Mouse (Mus musculus): ENCODE data around the gene Nhsl2.

DNA sequence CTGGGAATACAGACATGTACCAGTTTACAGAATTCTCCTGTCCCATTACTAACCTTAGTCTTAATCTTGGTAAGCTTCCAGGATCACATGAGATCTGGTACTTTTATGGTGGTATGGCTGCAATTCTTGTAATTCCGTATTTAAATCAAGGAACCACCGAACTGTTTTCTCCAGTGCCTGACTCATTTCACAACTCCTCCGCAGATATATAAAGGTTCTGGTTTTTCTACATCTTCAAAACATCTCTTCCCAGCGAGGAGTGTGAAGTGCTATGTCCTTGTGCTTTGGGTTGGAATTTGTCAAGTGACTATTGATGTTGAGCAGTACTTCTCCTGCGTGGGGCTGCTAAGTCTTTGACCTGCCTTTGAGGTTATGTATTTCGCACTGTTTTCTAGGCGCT lies 44.6 kb downstream of the Nhsl2 start:
- TF ChIP-seq CTCF (IDR thresholded peaks at IDR 0.05; ENCODE audit: low read depth) (no peak), EP300 (IDR thresholded peaks at IDR 0.05; ENCODE audit: low read depth) (no peak)

Measured in liver, postnatal 0 days (tissue).